Mouse (Mus musculus): ENCODE results near the gene Vtcn1. TPM values are rescaled to one million over a fixed set of nuclear protein-coding genes. Genes with fewer than 3 reads are reported as not detected.

Vtcn1 gene
- total RNA-seq, 2 experiments from 2014 or later, result not detected

GRCm38 (mm10) chr3:100850468-100850867, 25.2 kb downstream of the Vtcn1 start:
- intact Hi-C loops (cut with DNase I), result no loop called here
- DNase-seq, result no peak

- DNase-seq, result no peak
- intact Hi-C loops (cut with DNase I), result no loop called here
Measured at GRCm38 (mm10) chr3:100856050-100856815, 31.0 kb downstream of the Vtcn1 start.

GRCm38 (mm10) chr3:100857139-100857538, 31.9 kb downstream of the Vtcn1 start:
- DNase-seq, result no peak
- intact Hi-C loops (cut with DNase I), result no loop called here

GRCm38 (mm10) chr3:100858334-100859002, 33.2 kb downstream of the Vtcn1 start:
- intact Hi-C loops (cut with DNase I), result no loop called here
- peak; percentile 12 for DNase-seq

- DNase-seq, result no peak
- intact Hi-C loops (cut with DNase I), result no loop called here
Measured at GRCm38 (mm10) chr3:100861307-100862303, 36.3 kb downstream of the Vtcn1 start.

GRCm38 (mm10) chr3:100866946-100867345, 41.7 kb downstream of the Vtcn1 start:
- DNase-seq, result no peak
- intact Hi-C loops (cut with DNase I), result no loop called here

GRCm38 (mm10) chr3:100877057-100877456, 51.8 kb downstream of the Vtcn1 start:
- intact Hi-C loops (cut with DNase I), result no loop called here
- no peak for DNase-seq

GRCm38 (mm10) chr3:100881403-100881802, 56.1 kb downstream of the Vtcn1 start:
- intact Hi-C loops (cut with DNase I), result no loop called here
- DNase-seq, result no peak

GRCm38 (mm10) chr3:100881843-100882634, 56.8 kb downstream of the Vtcn1 start:
- intact Hi-C loops (cut with DNase I), result no loop called here
- peak; percentile 7 for DNase-seq

- intact Hi-C loops (cut with DNase I), result no loop called here
Measured at GRCm38 (mm10) chr3:100889234-100889633, 64.0 kb downstream of the Vtcn1 start.

GRCm38 (mm10) chr3:100890406-100890805, 65.1 kb downstream of the Vtcn1 start:
- DNase-seq, result no peak

More at GRCm38 (mm10) chr3:100889234-100889633, 64.0 kb downstream of the Vtcn1 start:
- no peak for DNase-seq

GRCm38 (mm10) chr3:100892383-100893335, 67.4 kb downstream of the Vtcn1 start:
- DNase-seq, result no peak
- intact Hi-C loops (cut with DNase I), result no loop called here

More at GRCm38 (mm10) chr3:100890406-100890805, 65.1 kb downstream of the Vtcn1 start:
- intact Hi-C loops (cut with DNase I), result no loop called here

GRCm38 (mm10) chr3:100895500-100895899, 70.2 kb downstream of the Vtcn1 start:
- intact Hi-C loops (cut with DNase I), result no loop called here
- DNase-seq, result no peak

GRCm38 (mm10) chr3:100906128-100906527, 80.9 kb downstream of the Vtcn1 start:
- no peak for DNase-seq
- intact Hi-C loops (cut with DNase I), result no loop called here

- intact Hi-C loops (cut with DNase I), result no loop called here
- DNase-seq, result no peak
Measured at GRCm38 (mm10) chr3:100906916-100907315, 81.7 kb downstream of the Vtcn1 start.

GRCm38 (mm10) chr3:100908594-100908993, 83.3 kb downstream of the Vtcn1 start:
- intact Hi-C loops (cut with DNase I), result no loop called here
- DNase-seq, result no peak

GRCm38 (mm10) chr3:100910621-100911020, 85.4 kb downstream of the Vtcn1 start:
- DNase-seq, result no peak
- intact Hi-C loops (cut with DNase I), result loop anchor here (10.0 kb wide), 1 partner anchor 136 kb away; no protein-coding TSS in a partner anchor

GRCm38 (mm10) chr3:100911026-100911425, 85.8 kb downstream of the Vtcn1 start:
- DNase-seq, result no peak
- intact Hi-C loops (cut with DNase I), result loop anchor here (10.0 kb wide), 1 partner anchor 136 kb away; no protein-coding TSS in a partner anchor

All from left cerebral cortex, postnatal 4 days (tissue).